Mouse (Mus musculus) hindbrain, embryonic 10.5 days (tissue): ENCODE results near the gene 2410131K14Rik. TPM values are rescaled to one million over a fixed set of nuclear protein-coding genes. Genes with fewer than 3 reads are reported as not detected.

ENCODE experiments used
- DNase-seq: peaks from one replicate; pipeline ENCODE4 v3.0.0-alpha.2; 2017; ENCODE audit warnings: low spot score
- H3K27ac ChIP-seq: fragments of 300-500 bp; sonication (generic); 2 replicates; pipeline ENCODE4 v1.5.1; 2016; ENCODE audit warnings: mild to moderate bottlenecking, moderate library complexity
- H3K27me3 ChIP-seq: fragments of 300-500 bp; sonication (generic); 2 replicates; pipeline ENCODE4 v1.6.1; 2016; ENCODE audit warnings: mild to moderate bottlenecking; ENCODE audit not compliant: poor library complexity, insufficient read depth, severe bottlenecking
- H3K36me3 ChIP-seq: fragments of 300-500 bp; sonication (generic); 2 replicates; pipeline ENCODE4 v1.6.1; 2016; ENCODE audit warnings: mild to moderate bottlenecking, moderate library complexity
- H3K4me1 ChIP-seq: fragments of 300-500 bp; sonication (generic); replicated peaks from 2 replicates; pipeline ENCODE4 v1.6.1; 2016; ENCODE audit warnings: mild to moderate bottlenecking
- H3K4me3 ChIP-seq: fragments of 300-500 bp; sonication (generic); 2 replicates; pipeline ENCODE4 v1.5.1; 2016; ENCODE audit warnings: mild to moderate bottlenecking, moderate library complexity
- H3K9me3 ChIP-seq: fragments of 300-500 bp; sonication (generic); 2 replicates; pipeline ENCODE4 v1.6.1; 2016; ENCODE audit warnings: mild to moderate bottlenecking, moderate library complexity
- WGBS: fragments of 180-500 bp; shearing (Covaris S2); methylation state at CpG from one replicate; pipeline ENCODE4 v1.1.7; 2016; 5-methylcytosine and 5-hydroxymethylcytosine counted together
- polyA plus RNA-seq: library from polyadenylated mRNA; unstranded; fragments of >200 nt; fragmentation: Nextera tagmentation; extraction: Ambion mirVana; gene quantifications from 2 replicates; pipeline ENCODE4 v1.2.1, GENCODE M21; 2016

The 2410131K14Rik gene
- polyA plus RNA-seq: 11.3 and 12.3 TPM in 2 replicates

GRCm38 (mm10) chr5:118244606-118245443 is at the start of gene 2410131K14Rik, which contains the start of gene Rnft2:
TSS of gene 2410131K14Rik (plus strand) at chr5:118245227.
TSS of gene Rnft2 (minus strand) at chr5:118245116.
- no peaks in the 10 kb centered on the region for H3K27me3 ChIP-seq
- WGBS: under 1% methylated on average over 68 of the region's 68 CpGs
- H3K27ac ChIP-seq: peak within 1 kb of the TSS; percentile 92
- no peaks in the 10 kb centered on the region for H3K9me3 ChIP-seq
- peak; percentile 100 for DNase-seq
- H3K4me1 ChIP-seq: peaks cover 32% of the 10 kb centered on the region
- peaks cover 48% of the 10 kb centered on the region for H3K36me3 ChIP-seq
- H3K4me3 ChIP-seq: peak within 1 kb of the TSS; percentile 81

- WGBS: 78% methylated on average over 13 of the region's 13 CpGs
- H3K27ac ChIP-seq: no peak overlapping the region
- H3K4me3 ChIP-seq: no peak overlapping the region
These were observed 47.6 kb upstream of the 2410131K14Rik start for GRCm38 (mm10) chr5:118197421-118197820.

GRCm38 (mm10) chr5:118199670-118200069 is 45.4 kb upstream of the 2410131K14Rik start:
- H3K9me3 ChIP-seq: no peaks in the 10 kb centered on the region
- 62% methylated on average over 5 of the region's 5 CpGs for WGBS
- no peak for DNase-seq
- no peak overlapping the region for H3K4me3 ChIP-seq
- no peak overlapping the region for H3K27ac ChIP-seq
- peaks cover 34% of the 10 kb centered on the region for H3K4me1 ChIP-seq
- peaks cover 12% of the 10 kb centered on the region for H3K36me3 ChIP-seq
- H3K27me3 ChIP-seq: 0 out of 2 replicates have a peak, but pooled peaks cover under 1% of the 10 kb centered on the region

More at GRCm38 (mm10) chr5:118197421-118197820, 47.6 kb upstream of the 2410131K14Rik start:
- Histone ChIP-seq H3K4me1 (peaks cover 37% of the 10 kb centered on the region), H3K36me3 (peaks cover 17% of the 10 kb centered on the region), H3K9me3 (no peaks in the 10 kb centered on the region), H3K27me3 (peaks cover 14% of the 10 kb centered on the region)
- no peak for DNase-seq

DNA sequence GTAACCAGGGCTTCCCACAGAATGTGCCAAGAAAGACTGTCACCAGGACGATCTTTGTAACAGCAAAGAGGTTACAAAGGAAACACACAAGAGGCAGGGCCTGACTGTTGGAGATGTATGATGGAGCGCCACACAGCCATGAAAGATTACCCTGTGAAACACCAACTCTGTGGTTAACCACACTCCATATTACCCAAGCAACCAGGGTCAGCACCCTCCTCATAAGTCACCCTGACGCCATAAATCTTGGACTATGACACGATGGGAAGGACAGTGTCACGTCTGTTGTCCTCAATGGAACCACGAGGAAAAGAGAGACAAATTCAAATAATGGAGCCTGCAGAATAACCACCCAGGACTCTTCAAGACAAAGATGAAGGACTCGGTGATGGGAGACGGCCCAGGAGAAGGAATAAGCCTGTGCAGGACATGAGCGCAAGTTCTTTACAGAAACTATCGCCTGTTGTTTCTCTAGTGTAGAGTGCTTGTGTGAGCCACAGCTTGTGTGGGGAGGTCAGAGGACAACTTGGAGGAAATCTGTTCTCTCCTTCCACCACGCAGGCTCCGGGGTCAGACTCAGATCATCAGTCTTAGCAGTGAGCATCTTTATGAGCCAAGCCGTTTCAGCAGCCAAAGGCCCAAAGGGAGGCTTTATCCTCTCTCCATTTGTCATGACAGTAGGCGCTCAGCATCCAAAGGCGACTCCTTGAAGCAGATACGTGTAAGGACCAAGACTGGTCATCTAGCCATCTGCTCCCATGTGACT is 40.2 kb upstream of the 2410131K14Rik start:
- H3K4me1 ChIP-seq: peaks cover 59% of the 10 kb centered on the region
- peaks cover 12% of the 10 kb centered on the region for H3K36me3 ChIP-seq
- no peak overlapping the region for H3K4me3 ChIP-seq
- H3K9me3 ChIP-seq: no peaks in the 10 kb centered on the region
- 83% methylated on average over 16 of the region's 16 CpGs for WGBS
- 0 out of 2 replicates have a peak, but pooled peaks cover 7% of the 10 kb centered on the region for H3K27me3 ChIP-seq
- DNase-seq: no peak
- peak overlapping the region; percentile 23; the same call in 1 of the 2 replicates for H3K27ac ChIP-seq

DNA sequence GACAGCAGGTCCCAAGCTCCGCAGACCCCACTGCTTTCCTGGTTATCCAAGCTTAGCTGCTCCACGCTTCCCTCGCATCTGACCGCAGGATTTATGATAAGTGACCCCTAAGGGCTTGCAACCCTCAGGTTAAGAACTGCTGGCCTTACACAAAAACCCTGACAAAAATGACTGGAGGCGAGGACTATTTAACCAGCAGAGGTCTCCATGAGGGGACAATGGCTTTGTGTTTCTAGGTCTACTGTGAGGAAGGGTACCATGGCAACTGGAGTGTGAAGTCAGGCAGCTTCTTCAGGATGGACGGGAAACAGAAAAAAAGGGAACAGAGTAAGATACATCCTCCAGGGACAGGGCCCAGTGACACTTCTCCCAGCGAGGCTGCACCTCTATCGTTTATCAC is 39.2 kb upstream of the 2410131K14Rik start:
- peak overlapping the region; percentile 23; the same call in 1 of the 2 replicates for H3K27ac ChIP-seq
- 0 out of 2 replicates have a peak, but pooled peaks cover 7% of the 10 kb centered on the region for H3K27me3 ChIP-seq
- peak; percentile 13 for DNase-seq
- peaks cover 54% of the 10 kb centered on the region for H3K4me1 ChIP-seq
- H3K36me3 ChIP-seq: peaks cover 8% of the 10 kb centered on the region
- 43% methylated on average over 8 of the region's 8 CpGs for WGBS
- H3K9me3 ChIP-seq: no peaks in the 10 kb centered on the region
- no peak overlapping the region for H3K4me3 ChIP-seq

DNA sequence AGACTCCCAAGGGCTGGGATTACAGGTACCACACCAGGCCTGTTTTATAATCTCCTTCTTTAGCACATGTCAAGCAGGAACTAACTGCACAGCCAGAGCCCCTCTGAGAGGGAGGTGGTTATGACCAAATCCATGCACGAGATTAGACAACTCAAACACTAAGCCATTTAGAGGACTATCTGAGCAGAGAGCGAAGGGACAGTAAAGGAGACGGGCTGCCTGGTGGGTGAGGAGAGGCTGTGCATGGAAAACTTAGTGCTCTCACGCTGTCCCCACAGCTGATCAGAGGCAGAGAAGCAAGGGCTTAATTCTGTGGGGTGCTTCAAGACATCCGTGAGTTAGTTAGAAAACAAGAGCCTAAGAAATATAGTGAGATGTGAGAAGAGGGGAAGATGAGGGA is 31.0 kb upstream of the 2410131K14Rik start:
- H3K4me3 ChIP-seq: peak overlapping the region; percentile 47
- H3K4me1 ChIP-seq: peaks cover 19% of the 10 kb centered on the region
- no peak for DNase-seq
- WGBS: 29% methylated on average over 5 of the region's 5 CpGs
- H3K9me3 ChIP-seq: no peaks in the 10 kb centered on the region
- H3K27me3 ChIP-seq: no peaks in the 10 kb centered on the region
- H3K27ac ChIP-seq: peak overlapping the region; percentile 45
- peaks cover 21% of the 10 kb centered on the region; the same call in 1 of the 2 replicates for H3K36me3 ChIP-seq

DNA sequence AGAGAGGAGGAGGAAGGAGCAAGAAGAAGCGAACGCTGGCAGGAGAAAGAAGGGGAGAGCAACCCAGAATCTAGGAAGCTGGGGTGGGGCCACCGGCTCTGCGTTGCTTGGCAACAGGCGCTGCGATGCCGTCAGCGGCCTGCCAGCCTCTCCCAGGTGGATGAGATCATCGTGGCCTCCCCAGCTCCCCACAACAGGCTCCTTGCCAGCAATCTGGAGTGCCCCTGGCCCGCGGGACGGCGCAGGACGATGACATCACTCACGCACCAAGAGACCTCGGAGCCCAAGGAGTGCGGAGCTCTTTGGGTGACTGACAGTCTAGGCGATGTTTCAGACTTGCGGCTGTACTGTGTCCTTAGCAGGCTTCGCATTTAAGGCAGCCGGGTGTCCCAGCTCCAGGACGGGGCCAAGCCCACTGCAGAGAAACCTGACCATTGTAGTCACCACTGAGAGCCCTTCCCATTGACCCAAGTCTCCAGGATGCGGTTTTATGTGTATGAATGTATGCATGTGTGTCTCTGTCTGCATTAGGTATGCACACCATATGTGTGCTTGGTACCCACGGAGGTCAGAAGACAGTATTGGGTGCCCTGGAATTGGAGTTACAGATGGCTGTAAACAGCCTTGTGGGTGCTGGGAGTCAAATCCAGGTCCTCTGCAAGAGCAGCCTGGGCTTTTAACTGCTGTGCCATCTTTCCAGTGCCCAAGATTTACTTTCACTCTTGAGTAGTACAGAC is 30.4 kb upstream of the 2410131K14Rik start:
- Histone ChIP-seq H3K27ac (peak overlapping the region; percentile 45), H3K36me3 (peaks cover 21% of the 10 kb centered on the region; the same call in 1 of the 2 replicates), H3K9me3 (no peaks in the 10 kb centered on the region), H3K4me3 (peak overlapping the region; percentile 47), H3K4me1 (peaks cover 19% of the 10 kb centered on the region), H3K27me3 (no peaks in the 10 kb centered on the region)
- 8% methylated on average over 24 of the region's 24 CpGs for WGBS
- DNase-seq: peak; percentile 71

- H3K36me3 ChIP-seq: peaks cover 21% of the 10 kb centered on the region; the same call in 1 of the 2 replicates
- H3K4me1 ChIP-seq: peaks cover 16% of the 10 kb centered on the region
- H3K9me3 ChIP-seq: no peaks in the 10 kb centered on the region
- no peaks in the 10 kb centered on the region for H3K27me3 ChIP-seq
- WGBS: 80% methylated on average over 6 of the region's 6 CpGs
- H3K27ac ChIP-seq: no peak overlapping the region; the same call in 1 of the 2 replicates
- no peak overlapping the region for H3K4me3 ChIP-seq
- no peak for DNase-seq
These were observed 27.6 kb upstream of the 2410131K14Rik start for GRCm38 (mm10) chr5:118217410-118217809.

DNA sequence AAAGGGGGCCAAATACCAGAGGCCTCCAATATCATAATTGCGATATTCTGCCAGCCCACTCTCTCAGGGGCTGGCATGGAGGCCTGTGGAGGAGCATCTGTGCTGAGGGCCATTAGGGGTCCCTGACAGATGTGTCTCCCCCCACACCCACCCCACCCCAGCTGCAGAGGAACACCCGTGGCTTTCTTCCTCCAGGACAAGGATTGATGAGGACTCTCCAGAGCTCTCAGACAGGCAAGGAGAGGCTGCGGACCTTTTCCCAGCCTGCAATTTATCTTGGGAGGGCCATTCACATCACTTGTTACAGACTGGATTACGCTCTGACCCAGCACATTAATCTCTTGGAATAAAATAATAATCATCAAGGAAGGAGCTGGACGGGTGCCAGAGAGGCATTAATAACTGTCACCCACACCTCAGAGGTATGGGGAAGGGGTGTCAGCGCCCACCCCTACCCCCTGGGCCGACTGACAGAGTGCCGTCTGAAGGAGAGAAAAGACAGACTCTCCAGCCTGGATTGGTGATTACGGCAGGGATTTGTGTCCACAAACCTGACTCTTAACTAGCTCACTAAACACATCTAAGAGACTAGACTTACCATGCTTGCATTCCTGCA is 21.8 kb upstream of the 2410131K14Rik start:
- H3K4me3 ChIP-seq: no peak overlapping the region
- H3K4me1 ChIP-seq: peaks cover 8% of the 10 kb centered on the region; the same call in 1 of the 2 replicates
- H3K36me3 ChIP-seq: peaks cover 44% of the 10 kb centered on the region
- WGBS: 77% methylated on average over 9 of the region's 9 CpGs
- no peaks in the 10 kb centered on the region for H3K27me3 ChIP-seq
- DNase-seq: no peak
- no peak overlapping the region for H3K27ac ChIP-seq
- no peaks in the 10 kb centered on the region for H3K9me3 ChIP-seq

DNA sequence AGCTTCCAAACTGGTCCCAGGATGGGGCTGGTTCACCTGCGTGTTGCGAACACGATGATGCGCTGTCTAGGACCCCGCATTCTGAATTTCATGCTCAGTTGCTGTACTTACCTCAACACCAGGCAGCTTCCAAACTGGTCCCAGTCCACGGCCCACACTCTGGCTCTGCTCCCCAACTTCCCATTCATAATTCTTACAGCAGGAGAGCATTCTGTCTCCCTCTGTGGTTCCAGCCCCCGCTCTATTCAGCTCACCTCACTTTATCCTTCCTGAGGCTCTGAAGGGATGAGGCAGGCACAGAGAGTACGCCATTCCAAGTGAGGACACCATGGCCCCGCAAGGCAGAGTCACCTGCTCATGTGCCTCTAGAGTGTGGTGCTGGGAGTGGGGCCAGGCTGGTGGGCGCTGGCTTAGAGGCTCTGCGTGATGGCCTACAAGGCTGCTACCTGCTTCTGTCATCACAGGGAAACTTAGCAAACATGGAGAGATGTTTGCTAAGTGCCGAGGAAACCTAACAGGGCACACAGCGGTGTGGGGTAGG is 14.9 kb upstream of the 2410131K14Rik start:
- Histone ChIP-seq H3K36me3 (peaks cover 81% of the 10 kb centered on the region), H3K9me3 (no peaks in the 10 kb centered on the region), H3K27ac (no peak overlapping the region), H3K4me1 (peaks cover 4% of the 10 kb centered on the region; the same call in 1 of the 2 replicates), H3K27me3 (no peaks in the 10 kb centered on the region), H3K4me3 (no peak overlapping the region)
- WGBS: 91% methylated on average over 13 of the region's 13 CpGs
- no peak for DNase-seq

DNA sequence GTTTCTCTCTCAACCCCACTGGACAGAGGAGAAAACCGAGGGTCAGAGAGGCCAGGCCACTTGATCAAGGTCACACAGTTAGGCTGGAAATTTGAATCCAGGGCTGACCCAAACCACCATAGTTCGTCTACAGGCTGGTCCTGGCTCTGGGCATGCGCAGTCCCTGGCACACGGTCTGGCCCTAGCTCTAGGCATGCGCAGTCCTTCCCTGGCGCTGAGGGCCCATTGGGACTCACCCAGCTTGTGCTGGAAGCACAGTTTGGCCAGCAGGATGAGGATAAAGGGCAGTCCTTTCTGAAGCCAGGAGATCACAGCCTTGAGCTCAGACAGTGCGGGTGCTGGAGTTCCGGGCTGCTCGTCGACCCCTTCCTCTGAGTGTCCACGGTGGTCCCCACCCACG is 8.1 kb upstream of the 2410131K14Rik start:
- H3K27ac ChIP-seq: no peak overlapping the region
- H3K27me3 ChIP-seq: no peaks in the 10 kb centered on the region
- no peak for DNase-seq
- H3K36me3 ChIP-seq: peaks cover 69% of the 10 kb centered on the region
- no peaks in the 10 kb centered on the region for H3K4me1 ChIP-seq
- H3K9me3 ChIP-seq: no peaks in the 10 kb centered on the region
- no peak overlapping the region for H3K4me3 ChIP-seq
- WGBS: 84% methylated on average over 12 of the region's 12 CpGs
